Mouse (Mus musculus): ENCODE results near the gene Prg4.

Prg4 gene

DNA sequence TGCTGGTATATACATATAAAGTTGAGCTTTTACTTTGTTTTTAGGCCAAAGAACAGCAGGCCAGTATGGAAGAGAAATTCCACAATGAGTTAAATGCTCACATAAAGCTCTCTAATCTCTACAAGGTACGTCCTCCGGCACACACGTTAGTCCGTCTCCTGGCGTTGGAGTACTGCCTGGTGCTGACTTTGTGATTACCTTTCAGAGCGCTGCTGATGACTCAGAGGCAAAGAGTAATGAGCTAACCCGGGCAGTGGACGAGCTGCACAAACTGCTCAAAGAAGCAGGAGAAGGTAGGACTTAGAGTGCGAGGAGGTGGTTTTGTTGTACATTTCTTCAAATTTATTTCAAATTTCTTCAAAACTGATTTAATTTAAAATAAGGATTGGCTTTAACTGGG lies 58.7 kb downstream of the Prg4 start:
- no peak for DNase-seq (ENCODE audit: low read depth, low spot score)

DNA sequence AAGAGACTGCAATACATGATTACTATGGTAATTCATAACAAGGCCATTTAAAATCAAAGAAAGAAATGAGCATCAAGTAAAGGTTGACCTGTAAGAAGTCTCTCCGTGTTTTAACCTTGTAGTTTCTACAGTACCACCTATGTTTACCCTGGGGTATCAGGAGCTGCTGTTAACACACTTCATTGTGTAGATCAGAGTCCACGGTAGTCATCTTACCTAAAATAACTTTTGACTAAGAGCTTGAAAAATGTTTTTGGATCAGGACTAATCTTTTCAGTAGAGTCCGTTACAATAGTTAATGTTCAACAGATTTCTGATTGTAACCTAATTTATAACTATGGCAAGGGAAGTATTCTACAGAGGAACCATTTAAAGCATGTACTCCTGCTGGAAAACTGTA lies 61.4 kb downstream of the Prg4 start:
- DNase-seq (ENCODE audit: low read depth, low spot score): no peak

- DNase-seq (ENCODE audit: low read depth, low spot score): no peak
These were observed 62.1 kb downstream of the Prg4 start for GRCm38 (mm10) chr1:150403914-150404313.

All from forelimb bud, embryonic 11.5 days (tissue).